Mouse (Mus musculus): Measurements from ENCODE around the gene Mad1l1. TPM values are rescaled to one million over a fixed set of nuclear protein-coding genes. Genes with fewer than 3 reads are reported as not detected.

The Mad1l1 gene
- polyA plus RNA-seq, 1 experiment = 12.6 TPM

DNA sequence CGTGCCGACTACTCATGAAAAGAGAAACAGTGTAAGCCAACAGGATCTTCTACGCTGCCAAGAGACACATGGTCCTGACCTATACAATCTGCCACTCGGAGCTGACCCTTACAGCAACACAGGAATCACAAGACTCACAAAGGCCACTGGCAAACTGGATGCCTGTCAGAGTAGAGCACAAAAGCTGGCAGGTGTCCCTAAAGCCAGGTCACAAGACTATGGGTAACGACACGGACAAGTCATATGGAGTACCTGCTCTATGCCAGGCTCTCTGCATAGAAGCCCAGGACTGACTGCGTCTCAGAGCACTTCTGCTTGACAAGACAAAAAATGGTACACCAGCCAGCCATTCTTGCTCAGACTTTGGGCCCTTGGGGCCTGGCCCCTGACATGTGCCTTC lies 234.1 kb downstream of the Mad1l1 start:
- H3K27me3 ChIP-seq (replicated peaks; ENCODE audit: control insufficient read depth, insufficient read depth, low read length) = no peaks in the 10 kb centered on the region
- peak; percentile 41 for DNase-seq
- no peak overlapping the region for H3K4me3 ChIP-seq (ENCODE audit: insufficient read depth, low read depth, low read length)
- H3K27ac ChIP-seq (ENCODE audit: insufficient read depth, low read depth, low read length) = no peak overlapping the region
- no peaks in the 10 kb centered on the region for H3K36me3 ChIP-seq (ENCODE audit: control insufficient read depth, insufficient read depth, low read length)
- TF ChIP-seq CTCF (conservative IDR thresholded peaks at IDR 0.05; ENCODE audit: insufficient read depth, insufficient read length, low read depth, low read length) (no peak), POLR2A (IDR thresholded peaks at IDR 0.05; ENCODE audit: low read depth, low read length) (no peak)
- peaks cover 10% of the 10 kb centered on the region for H3K4me1 ChIP-seq (ENCODE audit: control insufficient read depth, insufficient read depth, low read length)
- WGBS = 92% methylated on average over 7 of the region's 7 CpGs

DNA sequence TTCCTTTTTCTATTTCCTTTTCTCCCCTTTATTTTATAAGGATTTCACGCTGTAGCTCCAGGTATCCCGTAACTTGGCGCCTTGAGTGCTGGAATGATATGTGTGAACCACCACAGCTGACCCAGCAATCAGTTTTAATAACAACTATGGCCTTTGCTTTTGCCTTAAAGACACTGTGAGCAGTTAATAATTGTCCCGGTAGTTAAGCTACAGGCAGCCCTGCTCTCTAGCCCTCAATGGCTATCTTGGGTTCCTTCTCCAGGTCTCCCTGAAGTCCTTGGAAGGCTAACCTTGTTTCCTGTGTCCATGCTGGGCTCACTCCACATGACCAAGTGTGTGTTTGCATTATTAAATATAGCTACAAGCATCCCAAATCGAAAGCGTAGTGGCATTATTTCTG lies 237.0 kb downstream of the Mad1l1 start:
- WGBS = 61% methylated on average over 6 of the region's 6 CpGs
- Histone ChIP-seq H3K36me3 (ENCODE audit: control insufficient read depth, insufficient read depth, low read length) (no peaks in the 10 kb centered on the region), H3K4me3 (ENCODE audit: insufficient read depth, low read depth, low read length) (no peak overlapping the region), H3K4me1 (ENCODE audit: control insufficient read depth, insufficient read depth, low read length) (peaks cover 10% of the 10 kb centered on the region), H3K27ac (ENCODE audit: insufficient read depth, low read depth, low read length) (no peak overlapping the region), H3K27me3 (replicated peaks; ENCODE audit: control insufficient read depth, insufficient read depth, low read length) (no peaks in the 10 kb centered on the region)
- peak; percentile 72 for DNase-seq
- no peak for TF ChIP-seq POLR2A (IDR thresholded peaks at IDR 0.05; ENCODE audit: low read depth, low read length)

DNA sequence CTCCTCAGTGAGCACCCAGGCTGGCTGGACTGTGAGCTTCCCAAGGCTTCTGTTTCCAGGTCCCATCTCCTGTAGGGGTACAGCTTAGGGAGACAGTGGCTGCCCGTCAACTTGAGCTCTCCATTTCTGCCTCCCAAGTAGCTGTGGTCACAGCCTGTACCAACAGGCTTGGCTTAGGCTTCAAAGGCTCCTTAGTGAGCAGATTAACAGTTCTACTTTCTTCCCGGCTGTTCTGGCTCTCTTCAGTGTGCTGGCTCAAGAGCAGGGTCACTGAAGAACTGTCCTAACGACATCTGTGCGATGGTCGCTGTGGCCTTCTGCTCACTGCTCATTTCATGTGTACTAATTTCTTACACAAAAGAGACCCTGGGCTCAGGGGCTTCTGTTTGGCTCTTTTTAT lies 237.4 kb downstream of the Mad1l1 start:
- TF ChIP-seq CTCF (conservative IDR thresholded peaks at IDR 0.05; ENCODE audit: insufficient read depth, insufficient read length, low read depth, low read length) = no peak
- TF ChIP-seq POLR2A (IDR thresholded peaks at IDR 0.05; ENCODE audit: low read depth, low read length) = no peak
- H3K27me3 ChIP-seq (replicated peaks; ENCODE audit: control insufficient read depth, insufficient read depth, low read length) = no peaks in the 10 kb centered on the region
- H3K4me1 ChIP-seq (ENCODE audit: control insufficient read depth, insufficient read depth, low read length) = peaks cover 10% of the 10 kb centered on the region
- no peaks in the 10 kb centered on the region for H3K36me3 ChIP-seq (ENCODE audit: control insufficient read depth, insufficient read depth, low read length)
- WGBS = 64% methylated on average over 5 of the region's 5 CpGs
- DNase-seq = no peak
- no peak overlapping the region for H3K27ac ChIP-seq (ENCODE audit: insufficient read depth, low read depth, low read length)
- H3K4me3 ChIP-seq (ENCODE audit: insufficient read depth, low read depth, low read length) = no peak overlapping the region

DNA sequence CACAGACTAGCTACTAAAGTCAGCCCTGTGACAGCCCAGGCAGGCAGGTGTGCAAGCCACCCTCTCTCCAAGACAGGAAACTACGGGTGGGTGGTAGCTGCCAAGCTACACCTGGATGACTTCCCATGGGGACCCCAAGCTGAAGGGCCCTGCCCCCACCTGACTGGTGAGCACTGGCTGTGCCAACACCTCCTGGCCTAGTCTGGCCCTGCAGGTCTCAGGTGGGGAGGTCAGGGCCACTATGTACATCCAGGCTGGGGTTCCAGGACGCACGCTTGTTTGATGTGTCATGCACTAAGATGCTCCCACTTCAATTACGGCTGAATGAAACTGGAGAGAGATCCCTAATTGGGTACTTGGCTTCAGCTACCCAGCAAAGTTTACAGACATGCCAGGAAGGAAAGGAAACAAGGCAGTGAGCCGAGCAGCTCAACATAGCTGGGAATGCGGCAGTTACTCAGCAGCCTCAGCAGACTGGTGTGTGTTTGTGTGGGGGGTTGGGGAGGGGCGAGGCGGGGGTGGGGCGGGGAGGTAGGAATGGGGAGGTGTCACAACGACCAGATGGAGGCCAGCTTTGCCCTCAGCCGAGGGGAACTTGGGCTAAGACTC lies 239.0 kb downstream of the Mad1l1 start:
- Histone ChIP-seq H3K36me3 (ENCODE audit: control insufficient read depth, insufficient read depth, low read length) (no peaks in the 10 kb centered on the region), H3K4me3 (ENCODE audit: insufficient read depth, low read depth, low read length) (no peak overlapping the region), H3K27me3 (replicated peaks; ENCODE audit: control insufficient read depth, insufficient read depth, low read length) (no peaks in the 10 kb centered on the region), H3K27ac (ENCODE audit: insufficient read depth, low read depth, low read length) (no peak overlapping the region), H3K4me1 (ENCODE audit: control insufficient read depth, insufficient read depth, low read length) (peaks cover 10% of the 10 kb centered on the region)
- WGBS = 60% methylated on average over 11 of the region's 11 CpGs
- TF ChIP-seq CTCF (conservative IDR thresholded peaks at IDR 0.05; ENCODE audit: insufficient read depth, insufficient read length, low read depth, low read length) (no peak), POLR2A (IDR thresholded peaks at IDR 0.05; ENCODE audit: low read depth, low read length) (no peak)
- no peak for DNase-seq

DNA sequence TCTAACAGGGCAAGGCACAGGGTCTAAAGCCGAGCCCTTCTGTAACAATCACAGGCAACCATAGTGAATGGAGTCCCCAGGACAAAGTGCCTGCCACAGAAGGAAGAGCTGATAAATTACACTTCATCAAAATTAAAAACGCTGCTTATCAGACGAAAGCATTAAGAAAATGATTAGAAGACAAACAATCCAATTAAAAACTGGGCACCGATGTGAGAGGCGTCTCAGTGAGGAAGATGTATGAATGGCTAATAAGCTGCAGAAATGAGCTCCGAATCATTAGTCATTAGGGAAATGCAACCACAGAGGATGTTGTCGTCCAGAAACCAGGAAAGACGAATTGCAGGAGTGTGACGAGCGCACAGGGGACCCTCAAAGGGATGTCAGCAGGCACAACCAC lies 240.3 kb downstream of the Mad1l1 start:
- DNase-seq = no peak
- Histone ChIP-seq H3K27me3 (replicated peaks; ENCODE audit: control insufficient read depth, insufficient read depth, low read length) (no peaks in the 10 kb centered on the region), H3K36me3 (ENCODE audit: control insufficient read depth, insufficient read depth, low read length) (no peaks in the 10 kb centered on the region), H3K4me3 (ENCODE audit: insufficient read depth, low read depth, low read length) (no peak overlapping the region), H3K4me1 (ENCODE audit: control insufficient read depth, insufficient read depth, low read length) (peaks cover 10% of the 10 kb centered on the region), H3K27ac (ENCODE audit: insufficient read depth, low read depth, low read length) (no peak overlapping the region)
- 89% methylated on average over 10 of the region's 10 CpGs for WGBS
- no peak for TF ChIP-seq POLR2A (IDR thresholded peaks at IDR 0.05; ENCODE audit: low read depth, low read length)

DNA sequence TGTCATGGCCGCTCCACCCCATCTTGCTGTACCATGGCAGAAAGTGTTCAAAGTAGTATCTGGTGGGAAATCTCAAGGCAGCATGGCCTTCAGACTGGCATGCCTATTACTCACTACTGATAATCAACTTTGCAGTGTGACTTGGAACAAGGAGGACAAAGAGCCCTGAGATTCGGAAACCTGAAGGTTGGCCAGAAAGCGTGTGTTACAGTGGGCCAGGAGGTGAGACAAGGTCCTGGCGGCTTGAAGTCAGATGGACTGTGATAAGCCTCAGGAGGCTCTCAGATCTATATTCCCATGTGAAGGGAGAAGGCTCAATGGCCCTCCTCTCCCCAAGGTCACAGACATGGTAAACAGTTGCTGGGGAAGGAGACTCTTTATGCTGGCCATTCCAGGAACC lies 241.8 kb downstream of the Mad1l1 start:
- DNase-seq = no peak
- Histone ChIP-seq H3K27me3 (replicated peaks; ENCODE audit: control insufficient read depth, insufficient read depth, low read length) (no peaks in the 10 kb centered on the region), H3K27ac (ENCODE audit: insufficient read depth, low read depth, low read length) (no peak overlapping the region), H3K4me1 (ENCODE audit: control insufficient read depth, insufficient read depth, low read length) (peaks cover 7% of the 10 kb centered on the region), H3K36me3 (ENCODE audit: control insufficient read depth, insufficient read depth, low read length) (no peaks in the 10 kb centered on the region), H3K4me3 (ENCODE audit: insufficient read depth, low read depth, low read length) (no peak overlapping the region)
- 98% methylated on average over 4 of the region's 4 CpGs for WGBS
- TF ChIP-seq POLR2A (IDR thresholded peaks at IDR 0.05; ENCODE audit: low read depth, low read length) = no peak
- TF ChIP-seq CTCF (conservative IDR thresholded peaks at IDR 0.05; ENCODE audit: insufficient read depth, insufficient read length, low read depth, low read length) = no peak

DNA sequence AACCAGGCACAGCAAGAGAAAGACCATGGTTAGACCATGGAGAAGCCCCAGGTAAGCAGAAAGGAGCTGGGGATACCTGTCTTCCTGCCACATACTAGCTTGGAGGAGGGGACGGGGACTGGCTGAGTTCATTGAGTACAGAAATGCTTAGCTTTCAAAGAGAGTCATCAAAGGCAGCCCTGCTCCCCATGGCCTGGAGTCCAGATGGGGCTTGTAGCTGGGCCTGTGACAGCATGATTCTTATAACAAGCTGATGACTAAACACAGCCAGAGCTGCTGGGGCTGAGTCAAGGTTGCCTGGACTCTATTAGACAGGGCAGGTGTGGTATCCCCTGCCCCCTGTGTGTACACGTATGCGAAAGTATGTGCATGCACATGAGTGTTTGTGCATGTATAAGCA lies 242.9 kb downstream of the Mad1l1 start:
- Histone ChIP-seq H3K4me1 (ENCODE audit: control insufficient read depth, insufficient read depth, low read length) (no peaks in the 10 kb centered on the region), H3K36me3 (ENCODE audit: control insufficient read depth, insufficient read depth, low read length) (no peaks in the 10 kb centered on the region), H3K4me3 (ENCODE audit: insufficient read depth, low read depth, low read length) (no peak overlapping the region), H3K27ac (ENCODE audit: insufficient read depth, low read depth, low read length) (no peak overlapping the region), H3K27me3 (replicated peaks; ENCODE audit: control insufficient read depth, insufficient read depth, low read length) (no peaks in the 10 kb centered on the region)
- TF ChIP-seq CTCF (conservative IDR thresholded peaks at IDR 0.05; ENCODE audit: insufficient read depth, insufficient read length, low read depth, low read length) (no peak), POLR2A (IDR thresholded peaks at IDR 0.05; ENCODE audit: low read depth, low read length) (no peak)
- no peak for DNase-seq
- 95% methylated on average over 3 of the region's 3 CpGs for WGBS

DNA sequence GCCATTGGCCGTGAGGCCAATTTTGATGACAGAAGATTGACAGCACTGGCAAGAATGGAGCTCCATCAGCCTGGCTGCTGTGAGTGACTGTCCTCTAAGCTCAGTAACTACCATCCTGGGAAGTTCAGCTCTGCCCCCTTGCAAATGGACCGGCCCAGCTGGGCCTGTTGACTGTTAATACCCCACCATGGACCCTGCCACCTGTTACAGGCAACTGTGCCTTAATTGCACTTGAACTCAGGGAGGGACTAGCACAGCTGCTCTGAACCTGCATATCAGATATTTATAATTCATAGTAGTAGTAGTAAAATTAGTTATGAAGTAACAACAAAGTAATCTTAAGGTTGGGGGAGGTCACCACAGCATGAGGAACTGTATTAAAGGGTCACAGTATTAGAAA lies 244.9 kb downstream of the Mad1l1 start:
- WGBS = 100% methylated on average over 2 of the region's 2 CpGs
- no peak overlapping the region for H3K27ac ChIP-seq (ENCODE audit: insufficient read depth, low read depth, low read length)

More for the DNA sequence above, 244.9 kb downstream of the Mad1l1 start:
- TF ChIP-seq POLR2A (IDR thresholded peaks at IDR 0.05; ENCODE audit: low read depth, low read length) (no peak), CTCF (conservative IDR thresholded peaks at IDR 0.05; ENCODE audit: insufficient read depth, insufficient read length, low read depth, low read length) (no peak)
- Histone ChIP-seq H3K4me3 (ENCODE audit: insufficient read depth, low read depth, low read length) (no peak overlapping the region), H3K36me3 (ENCODE audit: control insufficient read depth, insufficient read depth, low read length) (no peaks in the 10 kb centered on the region), H3K27me3 (replicated peaks; ENCODE audit: control insufficient read depth, insufficient read depth, low read length) (no peaks in the 10 kb centered on the region), H3K4me1 (ENCODE audit: control insufficient read depth, insufficient read depth, low read length) (no peaks in the 10 kb centered on the region)
- DNase-seq = no peak

All from kidney, adult 2 months (tissue).